Mouse (Mus musculus) cerebellum, adult 2 months (tissue): Measurements from ENCODE around the gene Lmx1a.
A peak's percentile ranks its signal among the peaks of the same experiment; 100 is the strongest.

Experiments
- CTCF ChIP-seq: fragments of 200-500 bp; IDR thresholded peaks from 2 replicates; pipeline ENCODE4 v1.5.1; 2011; ENCODE audit warnings: low read depth, mild to moderate bottlenecking, control low read depth, low read length, moderate library complexity, borderline replicate concordance; ENCODE audit not compliant: insufficient read depth
- POLR2A ChIP-seq: fragments of 200-500 bp; IDR thresholded peaks from 2 replicates; pipeline ENCODE4 v1.6.1; 2011; ENCODE audit warnings: low read length, control low read depth, borderline replicate concordance; ENCODE audit not compliant: insufficient read depth

GRCm38 (mm10) chr1:167669796-167670195, 19.2 kb upstream of the Lmx1a start:
- TF ChIP-seq CTCF = peak; percentile 85
- TF ChIP-seq POLR2A = no peak
